Mouse (Mus musculus) urinary bladder, adult 2 months (tissue): ENCODE data around the gene Btf3. TPM values are rescaled to one million over a fixed set of nuclear protein-coding genes. Genes with fewer than 3 reads are reported as not detected.

Experiments used
- DNase-seq: peaks from one replicate; pipeline ENCODE4 v3.0.0; 2022; ENCODE audit warnings: low spot score
- polyA plus RNA-seq: library from polyadenylated mRNA; depleted of rRNA; stranded (reverse); fragments of >200 nt; gene quantifications from 2 replicates; pipeline ENCODE4 v1.2.3, GENCODE M21; 2012; rRNA removed

The Btf3 gene
- polyA plus RNA-seq, 1 experiment = 665 TPM

DNA sequence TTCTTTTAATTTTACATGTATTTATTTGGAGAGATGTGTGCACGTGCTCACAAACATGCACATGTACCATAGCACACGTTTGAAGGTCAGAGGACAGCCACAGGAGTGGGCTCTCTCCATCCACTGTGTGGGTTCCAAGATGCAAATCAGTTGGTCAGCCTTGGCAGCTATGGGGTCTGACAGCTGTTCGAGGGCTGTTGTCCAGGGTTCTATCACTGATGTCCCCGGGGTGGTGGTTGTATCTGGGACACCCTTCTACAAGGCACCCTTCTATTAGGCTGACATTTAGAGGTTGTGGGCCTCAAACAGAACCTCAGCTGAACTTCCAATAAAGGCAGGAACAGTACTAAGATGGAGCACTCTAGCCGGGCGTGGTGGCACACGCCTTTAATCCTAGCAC is 40.6 kb downstream of the Btf3 start:
- DNase-seq = no peak

GRCm38 (mm10) chr13:98275646-98276045 is 41.2 kb downstream of the Btf3 start:
- no peak for DNase-seq

- DNase-seq = no peak
Measured at GRCm38 (mm10) chr13:98274023-98274422, 42.8 kb downstream of the Btf3 start.

DNA sequence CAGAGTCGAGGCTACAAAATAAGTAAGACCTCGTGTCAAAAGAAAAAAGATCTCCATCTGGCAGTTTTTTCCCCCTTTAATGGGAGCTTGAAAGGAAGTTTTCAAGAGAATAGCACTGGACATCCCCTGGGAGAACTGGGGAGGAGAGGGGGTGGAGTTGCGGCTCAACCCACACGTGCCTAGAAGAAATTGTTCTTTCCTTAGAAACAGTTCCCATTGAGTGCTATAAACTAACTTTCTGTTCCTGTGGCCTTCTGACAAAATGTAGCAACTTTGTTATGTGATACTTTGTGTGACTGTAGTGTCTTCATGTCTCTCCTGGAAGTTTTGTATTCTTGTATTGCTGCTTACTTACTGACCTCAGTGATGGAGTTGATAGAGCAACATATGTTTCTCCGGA is 52.7 kb downstream of the Btf3 start:
- no peak for DNase-seq

DNA sequence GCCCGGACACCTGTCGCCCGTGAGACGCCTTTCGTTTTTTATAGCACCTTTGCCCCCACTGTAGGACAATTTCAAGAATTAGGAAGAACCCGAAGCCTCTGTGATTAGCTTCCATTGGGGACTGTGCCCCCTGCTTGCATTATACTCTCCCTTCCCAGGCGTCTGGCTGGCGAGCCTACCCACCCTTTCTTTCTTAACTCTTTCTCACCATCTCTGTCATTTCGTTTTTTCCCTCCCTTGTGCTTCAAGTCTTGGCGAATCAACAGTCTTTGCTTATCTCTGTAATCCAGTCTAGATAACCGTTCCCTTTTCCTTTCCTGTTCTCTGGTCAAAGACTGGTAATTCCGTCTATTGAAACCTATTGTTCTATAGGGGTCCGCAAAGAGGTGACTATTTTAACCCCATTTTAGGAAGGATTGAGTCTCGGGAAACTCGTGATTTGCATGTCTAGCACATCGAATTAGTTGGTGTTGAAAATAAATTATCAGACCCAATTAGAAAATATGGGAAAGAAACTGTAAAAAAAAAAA is 53.3 kb downstream of the Btf3 start:
- no peak for DNase-seq

DNA sequence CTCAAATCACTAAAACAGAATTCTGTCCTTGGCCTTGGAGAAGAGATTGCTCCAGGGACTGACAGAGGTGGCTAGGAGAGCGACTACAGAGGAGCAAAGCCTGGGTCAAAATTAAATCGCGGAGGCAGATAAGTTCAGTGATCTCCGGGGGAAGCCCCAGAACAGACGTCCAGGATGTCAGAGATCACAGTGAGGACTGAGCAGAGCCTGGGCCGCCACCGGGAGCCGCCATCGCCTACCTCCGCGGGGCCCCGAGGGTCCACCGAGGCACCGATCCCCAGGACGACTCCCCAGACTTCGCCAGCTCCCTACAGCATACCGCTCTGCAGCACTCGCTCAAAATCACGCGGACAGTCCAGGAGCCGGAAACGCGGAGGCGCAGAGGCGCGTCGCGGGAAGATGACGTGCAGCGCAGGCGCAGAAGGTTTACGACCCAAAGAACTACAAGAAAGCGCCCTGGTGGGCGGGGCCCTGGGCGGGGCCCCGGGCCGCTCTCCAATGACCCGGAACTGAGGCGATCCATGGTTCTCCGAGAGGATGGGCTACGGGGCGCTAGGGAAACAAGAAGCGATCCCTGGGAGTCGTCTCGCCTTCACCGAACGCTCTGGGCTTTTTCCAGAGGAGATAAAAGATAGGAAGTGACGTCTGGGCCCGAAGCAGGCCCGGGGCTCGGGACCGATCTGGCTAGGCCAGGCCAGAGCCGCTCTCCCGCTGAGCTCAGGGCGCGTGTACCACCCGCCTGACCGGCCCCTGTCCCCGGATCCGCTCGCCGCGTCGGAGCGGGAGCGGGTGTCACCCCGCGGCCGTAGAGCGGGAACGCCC is 54.0 kb downstream of the Btf3 start, which contains the start of the genes Utp15 and Ankra2:
TSS of gene Utp15 (minus strand) at position 406 of the 822 bp plus-strand sequence.
TSS of gene Ankra2 (plus strand) at position 439 of the 822 bp plus-strand sequence.
- DNase-seq = peak; percentile 96

Other genes starting within 250 kb of the Btf3 start
- gene Arhgef28, start 110.6 kb downstream of the Btf3 start, polyA plus RNA-seq = 12.9 and 13.5 TPM in 2 replicates
- 13.3 and 13.4 TPM in 2 replicates for gene Utp15, start 54.0 kb downstream of the Btf3 start, polyA plus RNA-seq
- 37.4 and 47.6 TPM in 2 replicates for gene Ankra2, start 53.9 kb downstream of the Btf3 start, polyA plus RNA-seq
- gene Gm21976, start 37.1 kb downstream of the Btf3 start, polyA plus RNA-seq = not detected in 2 replicates
- 0.01 TPM in 1 of 2 replicates, not detected in the other for gene Foxd1, start 37.2 kb upstream of the Btf3 start, polyA plus RNA-seq
- 1.1 and 2.1 TPM in 2 replicates for gene Gm10320, start 175.0 kb upstream of the Btf3 start, polyA plus RNA-seq